Mouse (Mus musculus) lung, postnatal 0 days (tissue): ENCODE results near the gene Clca3a1. TPM values are rescaled to one million over a fixed set of nuclear protein-coding genes. Genes with fewer than 3 reads are reported as not detected.
"Not testable (repeated sequence)": the region's sequence is repeated elsewhere in the genome, so short reads cannot be mapped to it uniquely, and the experiment has no call there.

Source experiments
- ATAC-seq: fragments of 200-750 bp; cut with Nextera tagmentation; 2 replicates; pipeline ENCODE4 v1.8.0; 2017; ENCODE audit warnings: moderate library complexity
- DNase-seq: peaks from one replicate; pipeline ENCODE4 v3.0.0-alpha.2; 2016; ENCODE audit warnings: low spot score
- H3K27ac ChIP-seq: fragments of 300-500 bp; sonication (generic); 2 replicates; pipeline ENCODE4 v1.5.1; 2014; ENCODE audit warnings: antibody characterized with exemption, mild to moderate bottlenecking, low read length, mixed read lengths
- H3K27me3 ChIP-seq: fragments of 300-500 bp; sonication (generic); replicated peaks from 2 replicates; pipeline ENCODE4 v1.6.1; 2014; ENCODE audit warnings: low read length, mixed read lengths; ENCODE audit not compliant: insufficient read depth
- H3K36me3 ChIP-seq: fragments of 300-500 bp; sonication (generic); 2 replicates; pipeline ENCODE4 v1.6.1; 2014; ENCODE audit warnings: low read length, mixed read lengths; ENCODE audit not compliant: insufficient read depth
- H3K4me1 ChIP-seq: fragments of 300-500 bp; sonication (generic); 2 replicates; pipeline ENCODE4 v1.6.1; 2014; ENCODE audit warnings: antibody characterized with exemption, low read depth, low read length, mixed read lengths; ENCODE audit not compliant: insufficient read depth
- H3K4me2 ChIP-seq: fragments of 300-500 bp; sonication (generic); replicated peaks from 2 replicates; pipeline ENCODE4 v1.6.1; 2014; ENCODE audit warnings: low read depth, mild to moderate bottlenecking, low read length, moderate library complexity, mixed read lengths
- H3K4me3 ChIP-seq: fragments of 300-500 bp; sonication (generic); 2 replicates; pipeline ENCODE4 v1.5.1; 2014; ENCODE audit warnings: low read depth, low read length
- H3K9ac ChIP-seq: fragments of 300-500 bp; sonication (generic); replicated peaks from 2 replicates; pipeline ENCODE4 v1.6.1; 2014; ENCODE audit warnings: low read depth, mild to moderate bottlenecking
- H3K9me3 ChIP-seq: fragments of 300-500 bp; sonication (generic); 2 replicates; pipeline ENCODE4 v1.6.1; 2016; ENCODE audit warnings: low read length, mixed read lengths
- CTCF ChIP-seq: IDR thresholded peaks from 2 replicates; pipeline ENCODE4 v1.5.1; 2016; ENCODE audit warnings: antibody characterized with exemption, mild to moderate bottlenecking
- EP300 ChIP-seq: IDR thresholded peaks from 2 replicates; pipeline ENCODE4 v1.6.1; 2016; ENCODE audit warnings: antibody characterized with exemption, mild to moderate bottlenecking, control low read depth
- WGBS: fragments of 180-500 bp; shearing (Covaris S2); extraction: QIAGEN DNeasy Blood & Tissue Kit; methylation state at CpG from one replicate; pipeline ENCODE4 v1.1.7; 2014; 5-methylcytosine and 5-hydroxymethylcytosine counted together
- polyA plus RNA-seq: library from polyadenylated mRNA; unstranded; fragments of >200 nt; fragmentation: Nextera tagmentation; extraction: Ambion mirVana; gene quantifications from 2 replicates; pipeline ENCODE4 v1.2.1, GENCODE M21; 2015

Clca3a1 gene
- polyA plus RNA-seq, 1 experiment from 2014 or later: 9.9 TPM

GRCm38 (mm10) chr3:144761454-144761853 lies 677 bp upstream of the Clca3a1 start:
- Histone ChIP-seq H3K4me2 (0 out of 2 replicates have a peak overlapping the region, but pooled peaks have one; percentile 6), H3K36me3 (no peaks in the 10 kb centered on the region), H3K4me3 (no peak overlapping the region), H3K9ac (no peak overlapping the region), H3K4me1 (no peaks in the 10 kb centered on the region; the same call in 1 of the 2 replicates), H3K27ac (no peak overlapping the region), H3K27me3 (no peaks in the 10 kb centered on the region), H3K9me3 (no peaks in the 10 kb centered on the region)
- TF ChIP-seq EP300 (no peak), CTCF (no peak)
- 30% methylated on average over 6 of the region's 6 CpGs for WGBS
- ATAC-seq: peak; percentile 49
- peak; percentile 62 for DNase-seq

- ATAC-seq (no peak), DNase-seq (peak; percentile 17)
- no peak for TF ChIP-seq CTCF
- TF ChIP-seq EP300: no peak
- Histone ChIP-seq H3K36me3 (no peaks in the 10 kb centered on the region), H3K27me3 (no peaks in the 10 kb centered on the region), H3K9me3 (no peaks in the 10 kb centered on the region), H3K27ac (no peak overlapping the region), H3K4me2 (peak overlapping the region; percentile 25; the same call in 1 of the 2 replicates), H3K9ac (no peak overlapping the region), H3K4me3 (no peak overlapping the region), H3K4me1 (no peaks in the 10 kb centered on the region; the same call in 1 of the 2 replicates)
- WGBS: 61% methylated on average over 3 of the region's 3 CpGs
Observed at GRCm38 (mm10) chr3:144759719-144760118, 1.1 kb downstream of the Clca3a1 start.

- not testable (repeated sequence) for H3K4me1 ChIP-seq
Observed at GRCm38 (mm10) chr3:144756103-144756502, 4.7 kb downstream of the Clca3a1 start.

GRCm38 (mm10) chr3:144753120-144753519 lies 7.7 kb downstream of the Clca3a1 start:
- TF ChIP-seq CTCF: peak; percentile 70
- TF ChIP-seq EP300: no peak
- no peaks in the 10 kb centered on the region for H3K4me1 ChIP-seq
- no peak overlapping the region for H3K9ac ChIP-seq
- ATAC-seq (no peak), DNase-seq (peak; percentile 29)
- no peak overlapping the region for H3K27ac ChIP-seq
- no peak overlapping the region for H3K4me2 ChIP-seq
- no peaks in the 10 kb centered on the region for H3K9me3 ChIP-seq
- H3K4me3 ChIP-seq: no peak overlapping the region
- H3K27me3 ChIP-seq: no peaks in the 10 kb centered on the region
- 10% methylated on average over 2 of the region's 2 CpGs for WGBS
- no peaks in the 10 kb centered on the region for H3K36me3 ChIP-seq

More at GRCm38 (mm10) chr3:144756103-144756502, 4.7 kb downstream of the Clca3a1 start:
- not testable (repeated sequence) for DNase-seq, ATAC-seq, H3K4me2 ChIP-seq, H3K4me3 ChIP-seq, H3K9ac ChIP-seq, H3K36me3 ChIP-seq, H3K27me3 ChIP-seq, H3K9me3 ChIP-seq, H3K27ac ChIP-seq
- WGBS: 82% methylated on average over 8 of the region's 8 CpGs

GRCm38 (mm10) chr3:144749062-144749963 lies 11.5 kb downstream of the Clca3a1 start:
- H3K36me3 ChIP-seq, H3K9ac ChIP-seq, H3K4me3 ChIP-seq, H3K27ac ChIP-seq, DNase-seq, H3K27me3 ChIP-seq, H3K4me2 ChIP-seq, H3K9me3 ChIP-seq, H3K4me1 ChIP-seq: not testable (repeated sequence)
- ATAC-seq: peak; percentile 44
- 47% methylated on average over 18 of the region's 21 CpGs for WGBS

GRCm38 (mm10) chr3:144747706-144748105 lies 13.1 kb downstream of the Clca3a1 start:
- 18% methylated on average over 3 of the region's 3 CpGs for WGBS
- not testable (repeated sequence) for ATAC-seq, H3K4me1 ChIP-seq, H3K27ac ChIP-seq, H3K4me3 ChIP-seq, H3K27me3 ChIP-seq, H3K4me2 ChIP-seq, H3K9ac ChIP-seq, H3K36me3 ChIP-seq, H3K9me3 ChIP-seq, DNase-seq

GRCm38 (mm10) chr3:144738396-144738795 lies 22.4 kb downstream of the Clca3a1 start:
- not testable (repeated sequence) for H3K27ac ChIP-seq, DNase-seq, H3K4me1 ChIP-seq, H3K27me3 ChIP-seq, H3K9ac ChIP-seq, H3K36me3 ChIP-seq, H3K4me2 ChIP-seq, H3K4me3 ChIP-seq, H3K9me3 ChIP-seq, ATAC-seq
- 78% methylated on average over 24 of the region's 24 CpGs for WGBS
